Mouse (Mus musculus) midbrain, embryonic 14.5 days (tissue): ENCODE results near the gene BC051019. TPM values are rescaled to one million over a fixed set of nuclear protein-coding genes. Genes with fewer than 3 reads are reported as not detected.

Experiments
- ATAC-seq: fragments of 200-750 bp; cut with Nextera tagmentation; 2 replicates; pipeline ENCODE4 v1.8.0; 2017; ENCODE audit warnings: moderate number of reproducible peaks, moderate library complexity; ENCODE audit not compliant: low FRiP score, low TSS enrichment
- DNase-seq: peaks from one replicate; pipeline ENCODE4 v3.0.0-alpha.2; 2015
- H3K27ac ChIP-seq: fragments of 300-500 bp; sonication (generic); replicated peaks from 2 replicates; pipeline ENCODE4 v1.5.1; 2014; ENCODE audit warnings: mild to moderate bottlenecking, low read depth, low read length, moderate library complexity
- H3K27me3 ChIP-seq: fragments of 300-500 bp; sonication (generic); 2 replicates; pipeline ENCODE4 v1.6.1; 2014; ENCODE audit warnings: low read length, control low read depth, mixed read lengths; ENCODE audit not compliant: control insufficient read depth, insufficient read depth
- H3K36me3 ChIP-seq: fragments of 300-500 bp; sonication (generic); 2 replicates; pipeline ENCODE4 v1.6.1; 2014; ENCODE audit warnings: low read length, control low read depth; ENCODE audit not compliant: control insufficient read depth, insufficient read depth
- H3K4me1 ChIP-seq: fragments of 300-500 bp; sonication (generic); 2 replicates; pipeline ENCODE4 v1.6.1; 2014; ENCODE audit warnings: mild to moderate bottlenecking, antibody characterized with exemption, low read length, control low read depth; ENCODE audit not compliant: control insufficient read depth, insufficient read depth
- H3K4me2 ChIP-seq: fragments of 300-500 bp; sonication (generic); 2 replicates; pipeline ENCODE4 v1.6.1; 2014; ENCODE audit warnings: mild to moderate bottlenecking, low read length, moderate library complexity
- H3K4me3 ChIP-seq: fragments of 300-500 bp; sonication (generic); replicated peaks from 2 replicates; pipeline ENCODE4 v1.5.1; 2014; ENCODE audit warnings: low read depth, low read length
- H3K9ac ChIP-seq: fragments of 300-500 bp; sonication (generic); replicated peaks from 2 replicates; pipeline ENCODE4 v1.6.1; 2014; ENCODE audit warnings: mild to moderate bottlenecking, low read length, moderate library complexity
- H3K9me3 ChIP-seq: fragments of 300-500 bp; sonication (generic); 2 replicates; pipeline ENCODE4 v1.6.1; 2016; ENCODE audit warnings: low read length, control low read depth, mixed read lengths; ENCODE audit not compliant: control insufficient read depth
- WGBS: fragments of 180-500 bp; shearing (Covaris S2); extraction: QIAGEN DNeasy Blood & Tissue Kit; methylation state at CpG from one replicate; pipeline ENCODE4 v1.1.7; 2014; 5-methylcytosine and 5-hydroxymethylcytosine counted together
- polyA plus RNA-seq: library from polyadenylated mRNA; unstranded; fragments of >200 nt; fragmentation: Nextera tagmentation; extraction: Ambion mirVana; gene quantifications from 2 replicates; pipeline ENCODE4 v1.2.1, GENCODE M21; 2014

BC051019 gene
- polyA plus RNA-seq, 1 experiment from 2014 or later: not detected

DNA sequence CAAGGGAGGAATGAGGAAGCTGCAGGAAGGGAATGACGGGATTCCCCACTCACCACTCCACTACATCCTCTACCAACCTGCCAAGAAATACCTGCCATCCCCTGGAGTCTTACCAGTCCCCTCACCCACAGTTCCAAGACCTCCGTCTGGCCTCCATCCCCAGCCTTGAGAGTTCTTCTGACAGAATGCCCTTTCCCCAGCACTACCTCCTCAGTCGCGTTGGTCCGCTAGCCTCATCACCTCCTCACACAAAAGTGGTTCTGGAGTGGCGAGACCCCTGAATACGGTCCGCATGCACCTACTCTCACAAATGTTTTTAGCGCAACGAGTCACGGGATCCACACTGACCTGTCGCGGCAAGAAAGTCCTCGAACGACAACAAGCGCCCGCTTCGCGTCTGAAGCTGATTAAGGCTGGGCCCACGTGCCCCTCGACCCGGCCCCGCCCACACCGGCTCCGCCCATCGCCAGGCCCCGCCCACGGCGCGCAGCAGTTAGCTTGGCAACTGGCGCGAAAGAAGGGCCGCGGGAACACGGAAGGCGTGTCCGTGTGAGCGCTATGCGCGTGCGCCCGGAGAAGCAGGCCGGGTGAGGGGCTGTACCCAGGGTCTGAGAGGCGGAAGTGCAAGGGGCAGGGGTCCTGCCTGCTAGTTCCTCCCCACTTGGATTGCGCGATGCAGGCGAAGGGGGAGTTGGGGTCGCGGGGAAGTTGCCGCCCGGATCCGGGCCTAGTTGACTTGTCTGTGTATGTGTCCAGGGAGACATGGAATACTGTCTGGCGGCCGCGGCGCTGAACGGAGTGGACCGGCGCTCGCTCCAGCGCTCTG, 20.2 kb downstream of the BC051019 start, which contains the start of the genes St5 and Akip1:
Gene St5, minus strand, starts transcription at position 416 of the 826 bp plus-strand sequence.
Gene Akip1, plus strand, starts transcription at position 501 of the 826 bp plus-strand sequence.
- DNase-seq: peak; percentile 95
- peak within 1 kb of the TSS; percentile 21; the same call in 1 of the 2 replicates for H3K27ac ChIP-seq
- peak within 1 kb of the TSS; percentile 63 for H3K4me3 ChIP-seq
- no peaks in the 10 kb centered on the region for H3K4me1 ChIP-seq
- 0 out of 2 replicates have a peak, but pooled peaks cover 2% of the 10 kb centered on the region for H3K36me3 ChIP-seq
- no peaks in the 10 kb centered on the region for H3K27me3 ChIP-seq
- H3K9ac ChIP-seq: peak within 1 kb of the TSS; percentile 59
- WGBS: under 1% methylated on average over 61 of the region's 61 CpGs
- H3K4me2 ChIP-seq: peak within 1 kb of the TSS; percentile 72
- peak; percentile 98 for ATAC-seq
- no peaks in the 10 kb centered on the region for H3K9me3 ChIP-seq

DNA sequence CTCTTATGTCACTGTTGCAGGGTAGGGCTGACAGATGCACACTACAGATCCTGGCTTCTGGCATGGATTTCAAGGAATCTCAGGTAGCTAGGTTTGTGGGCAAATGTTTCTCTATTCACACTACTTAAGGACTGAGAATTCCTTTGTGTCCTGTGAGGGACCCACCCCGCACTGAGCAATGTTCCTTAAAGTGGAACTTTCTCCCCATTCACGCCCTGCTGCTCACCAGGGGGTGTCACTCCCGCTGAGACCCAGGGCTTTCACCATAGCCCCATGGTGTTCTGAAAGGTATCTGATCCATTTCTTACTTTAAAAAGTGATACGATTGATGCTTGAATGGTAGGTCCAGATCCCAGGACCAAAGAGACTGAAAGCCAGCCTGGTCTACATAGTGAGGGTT, 20.9 kb downstream of the BC051019 start:
- no peak overlapping the region for H3K27ac ChIP-seq
- peak overlapping the region; percentile 72 for H3K4me2 ChIP-seq
- no peak for ATAC-seq
- WGBS: 33% methylated on average over 4 of the region's 4 CpGs
- no peaks in the 10 kb centered on the region for H3K36me3 ChIP-seq
- H3K4me3 ChIP-seq: peak overlapping the region; percentile 63
- H3K27me3 ChIP-seq: no peaks in the 10 kb centered on the region
- no peaks in the 10 kb centered on the region for H3K4me1 ChIP-seq
- DNase-seq: no peak
- H3K9ac ChIP-seq: no peak overlapping the region
- H3K9me3 ChIP-seq: no peaks in the 10 kb centered on the region

DNA sequence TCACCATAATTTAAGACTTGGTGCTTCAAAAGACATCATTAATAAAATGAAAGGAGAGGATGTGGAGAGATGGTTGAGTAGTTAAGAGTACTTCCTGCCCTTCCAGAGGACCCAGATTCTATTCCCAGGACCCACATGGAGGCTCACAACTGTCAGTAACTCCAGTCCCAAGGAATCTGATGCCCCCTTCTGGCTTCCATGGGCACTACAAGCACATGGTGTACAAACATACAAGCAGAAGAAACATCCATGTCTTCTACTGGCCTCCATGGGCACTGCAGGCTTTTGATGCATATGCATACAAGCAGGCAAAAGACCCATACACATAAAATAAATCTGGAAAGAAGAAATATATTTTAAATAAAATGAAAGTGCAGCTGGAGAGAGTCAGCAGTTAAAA, 23.4 kb downstream of the BC051019 start:
- Histone ChIP-seq H3K27me3 (no peaks in the 10 kb centered on the region), H3K9ac (no peak overlapping the region)

DNA sequence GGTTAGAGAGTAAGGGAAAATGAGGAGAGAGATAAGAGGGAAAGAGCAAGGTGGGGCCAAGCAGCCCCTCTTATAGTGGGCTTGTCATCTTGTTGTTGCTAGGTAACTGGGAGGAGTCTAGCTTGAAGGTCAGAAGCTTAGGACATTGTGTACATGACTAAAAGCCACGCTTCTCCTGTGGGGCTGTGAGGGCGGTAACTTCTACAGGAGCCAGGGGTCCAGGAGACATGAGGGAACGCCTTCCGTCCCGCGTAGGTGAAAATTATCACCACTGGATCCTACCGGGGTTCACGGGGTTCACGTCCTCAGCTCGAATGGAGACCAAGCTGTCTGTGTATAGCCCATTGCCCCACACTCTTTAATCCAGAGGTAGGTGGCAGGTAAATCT, 28.3 kb downstream of the BC051019 start:
- Histone ChIP-seq H3K4me1 (no peaks in the 10 kb centered on the region), H3K9ac (no peak overlapping the region), H3K4me2 (no peak overlapping the region), H3K4me3 (no peak overlapping the region), H3K9me3 (no peaks in the 10 kb centered on the region), H3K36me3 (no peaks in the 10 kb centered on the region), H3K27ac (no peak overlapping the region), H3K27me3 (no peaks in the 10 kb centered on the region)
- WGBS: 90% methylated on average over 10 of the region's 10 CpGs
- no peak for ATAC-seq
- DNase-seq: no peak

More for the DNA sequence above, 23.4 kb downstream of the BC051019 start:
- Histone ChIP-seq H3K36me3 (no peaks in the 10 kb centered on the region), H3K27ac (no peak overlapping the region), H3K9me3 (no peaks in the 10 kb centered on the region), H3K4me3 (no peak overlapping the region), H3K4me2 (no peak overlapping the region), H3K4me1 (no peaks in the 10 kb centered on the region)
- DNase-seq: no peak
- no peak for ATAC-seq

DNA sequence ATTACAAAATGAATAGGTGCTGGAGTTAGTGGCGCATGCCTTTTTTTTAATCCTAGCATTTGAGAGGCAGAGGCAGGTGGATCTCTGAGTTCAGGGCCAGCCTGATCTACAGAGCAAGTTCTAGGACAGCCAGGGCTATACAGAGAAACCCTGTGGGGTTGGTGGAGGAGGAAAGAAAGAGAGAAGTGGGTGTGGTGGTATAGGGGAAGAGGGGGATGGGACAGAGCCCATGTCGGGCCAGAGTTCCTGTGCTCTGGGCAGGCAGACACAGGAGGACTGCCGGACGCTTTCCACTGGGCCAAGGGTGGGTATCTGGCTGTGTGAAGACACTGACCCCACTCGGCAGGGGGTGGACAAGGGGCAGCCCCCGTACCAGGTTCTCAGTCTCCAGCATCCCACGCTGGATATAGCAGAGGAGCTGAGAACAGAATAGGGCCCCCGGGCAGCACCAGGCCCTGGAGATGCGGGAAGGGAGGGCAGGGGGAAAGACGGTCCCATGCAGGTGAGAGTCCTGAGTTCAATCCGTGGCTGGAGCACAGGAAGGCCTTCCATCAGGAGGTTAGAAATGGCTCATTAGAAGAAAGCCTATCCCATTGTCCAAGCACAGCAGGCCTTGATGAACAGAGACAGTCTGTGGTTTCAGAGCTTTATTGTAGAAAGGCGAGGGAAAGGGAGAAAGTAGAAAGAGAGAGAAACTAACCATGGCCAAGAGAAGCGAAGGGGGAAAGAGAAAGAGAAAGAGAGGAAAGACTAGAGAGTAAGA, 28.9 kb downstream of the BC051019 start:
- no peak overlapping the region for H3K27ac ChIP-seq
- H3K27me3 ChIP-seq: no peaks in the 10 kb centered on the region
- no peaks in the 10 kb centered on the region for H3K4me1 ChIP-seq
- H3K9ac ChIP-seq: no peak overlapping the region
- DNase-seq: no peak
- H3K36me3 ChIP-seq: no peaks in the 10 kb centered on the region
- 81% methylated on average over 13 of the region's 13 CpGs for WGBS
- H3K9me3 ChIP-seq: no peaks in the 10 kb centered on the region
- H3K4me2 ChIP-seq: no peak overlapping the region
- ATAC-seq: no peak
- no peak overlapping the region for H3K4me3 ChIP-seq

DNA sequence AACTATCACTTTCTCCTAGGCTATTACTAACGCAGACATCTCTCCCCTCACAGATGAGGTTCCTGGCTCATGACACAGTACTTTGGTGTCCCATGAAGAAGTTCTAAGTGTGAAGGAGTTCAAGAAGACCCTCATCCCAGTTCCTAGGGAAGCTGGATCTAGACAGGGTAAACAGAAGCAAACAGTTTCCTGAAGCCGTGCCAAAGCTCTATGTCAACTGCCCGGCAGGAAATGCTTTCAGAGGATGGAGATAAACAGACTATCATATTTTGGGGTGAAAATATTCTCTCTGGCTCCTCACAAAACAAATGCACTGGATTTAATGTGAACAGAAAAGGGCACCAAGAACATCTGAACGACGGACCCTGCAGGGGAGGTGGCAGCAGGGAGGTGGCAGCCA, 32.7 kb downstream of the BC051019 start:
- DNase-seq (no peak), ATAC-seq (no peak)
- Histone ChIP-seq H3K27ac (no peak overlapping the region), H3K9me3 (no peaks in the 10 kb centered on the region), H3K4me2 (no peak overlapping the region), H3K9ac (no peak overlapping the region), H3K27me3 (no peaks in the 10 kb centered on the region), H3K4me3 (no peak overlapping the region), H3K36me3 (no peaks in the 10 kb centered on the region), H3K4me1 (0 out of 2 replicates have a peak, but pooled peaks cover 5% of the 10 kb centered on the region)
- 86% methylated on average over 5 of the region's 5 CpGs for WGBS

DNA sequence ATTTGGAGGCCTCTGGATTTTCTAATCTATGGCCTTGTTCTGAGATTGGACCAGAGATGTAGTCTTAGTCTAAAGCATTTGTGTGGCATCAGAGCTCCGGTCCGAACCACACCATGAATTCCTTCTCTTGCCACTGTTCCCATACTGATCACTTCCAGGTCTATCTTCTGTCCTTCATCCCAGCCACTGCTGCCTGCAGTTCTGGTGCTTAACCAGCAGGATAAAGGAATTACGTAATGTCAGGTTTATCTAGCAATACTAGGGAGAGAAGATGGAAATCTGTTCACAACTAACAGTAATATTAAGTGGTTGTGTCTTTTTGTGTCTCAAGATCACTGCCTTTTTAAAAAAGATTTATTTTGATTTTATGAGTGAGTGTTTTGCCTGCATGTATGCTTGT, 33.5 kb downstream of the BC051019 start:
- WGBS: 90% methylated on average over 3 of the region's 3 CpGs
- H3K9me3 ChIP-seq: no peaks in the 10 kb centered on the region
- H3K4me2 ChIP-seq: no peak overlapping the region
- H3K27ac ChIP-seq: no peak overlapping the region
- no peak overlapping the region for H3K9ac ChIP-seq
- no peaks in the 10 kb centered on the region for H3K36me3 ChIP-seq
- no peak for DNase-seq
- H3K4me3 ChIP-seq: no peak overlapping the region
- 0 out of 2 replicates have a peak, but pooled peaks cover 5% of the 10 kb centered on the region for H3K4me1 ChIP-seq
- H3K27me3 ChIP-seq: no peaks in the 10 kb centered on the region
- no peak for ATAC-seq

DNA sequence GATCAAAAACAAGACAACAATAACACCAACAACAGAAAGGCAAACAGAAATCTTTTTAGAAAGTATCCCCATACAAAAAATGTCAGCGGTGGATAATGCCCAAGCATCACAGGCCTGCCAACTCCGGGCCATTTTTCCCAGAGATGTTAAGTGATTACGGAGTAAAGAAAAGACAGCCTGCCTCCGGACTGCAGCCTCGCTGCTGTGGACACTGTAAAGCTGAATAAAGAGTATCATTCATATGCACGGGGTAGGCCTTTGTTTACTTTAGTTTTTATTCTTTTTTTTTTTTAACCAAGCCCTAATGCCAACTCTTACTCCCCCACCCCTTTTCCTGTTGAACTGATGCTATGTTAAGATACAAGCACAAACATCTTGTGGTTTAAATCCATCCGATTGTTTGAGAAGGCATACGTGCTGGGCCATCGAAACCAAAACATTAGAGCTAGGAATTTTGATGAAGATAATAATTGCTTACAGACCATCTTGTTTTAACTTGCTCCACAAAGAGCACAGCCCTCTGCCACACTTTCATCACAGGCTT, 37.0 kb downstream of the BC051019 start:
- no peaks in the 10 kb centered on the region for H3K9me3 ChIP-seq
- H3K9ac ChIP-seq: no peak overlapping the region
- H3K27me3 ChIP-seq: no peaks in the 10 kb centered on the region
- DNase-seq (peak; percentile 34), ATAC-seq (no peak)
- no peak overlapping the region for H3K27ac ChIP-seq
- H3K36me3 ChIP-seq: no peaks in the 10 kb centered on the region
- 0 out of 2 replicates have a peak, but pooled peaks cover 5% of the 10 kb centered on the region for H3K4me1 ChIP-seq
- WGBS: 25% methylated on average over 9 of the region's 9 CpGs
- H3K4me3 ChIP-seq: no peak overlapping the region
- no peak overlapping the region for H3K4me2 ChIP-seq
